Mouse (Mus musculus) naive thymus-derived CD4-positive, alpha-beta T cell, adult 5 months (primary cell): Measurements from ENCODE around the gene Avpi1. TPM values are rescaled to one million over a fixed set of nuclear protein-coding genes. Genes with fewer than 3 reads are reported as not detected.

Experiments used
- polyA plus RNA-seq: library from polyadenylated mRNA; unstranded; fragments of 100-300 nt; shearing (Covaris generic); gene quantifications from one replicate; pipeline ENCODE4 v1.2.1, GENCODE M21; 2017

Gene Avpi1
- polyA plus RNA-seq, result 18.2 TPM

DNA sequence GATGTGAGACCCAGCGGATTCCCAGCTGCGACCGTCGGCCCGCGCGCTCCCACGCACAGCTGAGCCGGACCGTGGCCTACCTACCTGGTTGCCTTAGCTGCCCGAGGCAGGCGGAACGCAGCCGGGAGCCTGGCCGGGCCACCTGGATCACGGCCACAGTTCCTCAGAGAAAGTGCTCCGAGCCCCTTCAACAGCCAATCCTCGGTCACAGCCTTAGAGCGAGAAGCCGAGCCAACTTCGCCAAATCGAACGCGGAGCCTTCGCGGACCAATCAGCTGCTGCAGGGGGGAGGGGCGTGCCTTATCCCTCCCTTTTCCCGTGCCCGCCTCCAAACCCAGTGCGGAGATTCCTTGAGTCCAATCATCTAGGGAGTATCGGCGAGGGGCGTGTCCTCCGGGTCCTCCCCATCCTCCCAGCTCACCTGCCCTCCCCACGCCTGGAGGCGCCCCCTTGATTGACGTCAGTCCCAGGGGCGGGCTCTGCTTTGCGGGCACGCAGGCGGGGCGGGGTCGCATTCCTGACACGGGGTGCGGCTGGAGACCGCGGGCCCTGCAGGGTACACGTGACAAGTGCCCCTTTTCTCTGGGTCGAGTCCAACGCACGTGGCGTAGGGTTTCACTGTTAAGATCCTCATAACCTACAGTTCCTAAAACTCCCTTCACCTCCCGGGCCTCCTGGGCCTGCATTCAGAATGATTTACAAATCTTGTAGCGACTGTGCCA, at the start of gene Avpi1:
Avpi1 (minus strand) TSS at position 273 of the 722 bp plus-strand sequence.

DNA sequence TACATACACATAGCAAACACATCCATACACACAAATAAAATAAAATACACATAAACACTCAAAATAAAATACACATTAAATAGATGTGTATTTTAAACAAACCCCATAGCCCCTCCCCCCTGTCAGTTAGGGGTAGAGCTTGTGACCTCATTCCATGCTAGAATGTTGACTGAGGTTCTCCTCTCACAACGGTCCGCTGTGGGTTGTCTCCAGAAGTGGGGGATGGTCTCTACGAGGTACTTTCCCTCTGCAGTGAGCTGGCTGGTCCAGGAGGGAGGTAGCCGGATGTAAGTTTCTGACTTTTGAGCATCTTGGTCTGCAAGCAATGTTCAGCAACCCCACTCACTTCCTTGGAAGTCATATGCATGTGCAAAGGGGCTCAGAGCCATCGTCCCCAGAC, 34.9 kb upstream of the Avpi1 start, which contains the start of gene Zfyve27:
Zfyve27 (plus strand) TSS at position 188 of the 400 bp plus-strand sequence.

DNA sequence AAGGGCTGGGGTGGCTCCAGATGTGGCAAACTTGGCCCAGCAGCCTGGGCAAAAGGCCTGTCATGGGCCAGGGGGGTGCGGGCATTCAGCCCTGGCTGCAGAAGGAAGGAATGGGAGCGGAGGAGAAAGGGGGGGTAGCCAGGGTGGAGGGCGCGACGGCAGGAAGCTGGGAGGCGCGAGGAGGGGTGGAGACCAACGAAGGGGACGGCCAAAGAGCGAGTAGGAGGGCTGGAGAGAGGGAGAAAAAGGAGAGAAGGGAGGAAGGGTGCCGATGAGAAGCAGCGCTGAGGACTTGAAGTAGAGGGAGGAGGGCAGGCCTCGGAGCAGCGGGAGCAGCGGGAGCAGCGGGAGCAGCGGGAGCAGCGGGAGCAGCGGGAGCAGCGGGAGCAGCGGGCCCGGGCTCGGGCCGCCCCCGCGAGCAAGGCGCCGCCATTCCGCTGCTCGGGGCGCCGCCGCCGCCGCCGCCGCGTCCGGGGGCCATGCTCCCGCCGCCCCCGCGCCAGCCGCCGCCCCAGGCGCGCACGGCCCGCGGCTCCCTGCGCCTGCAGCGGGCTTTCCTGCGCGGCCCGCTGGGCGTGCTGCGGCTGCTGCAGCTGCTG, 18.4 kb upstream of the Avpi1 start, which contains the start of gene Marveld1:
Marveld1 (plus strand) TSS at position 231 of the 599 bp plus-strand sequence.

DNA sequence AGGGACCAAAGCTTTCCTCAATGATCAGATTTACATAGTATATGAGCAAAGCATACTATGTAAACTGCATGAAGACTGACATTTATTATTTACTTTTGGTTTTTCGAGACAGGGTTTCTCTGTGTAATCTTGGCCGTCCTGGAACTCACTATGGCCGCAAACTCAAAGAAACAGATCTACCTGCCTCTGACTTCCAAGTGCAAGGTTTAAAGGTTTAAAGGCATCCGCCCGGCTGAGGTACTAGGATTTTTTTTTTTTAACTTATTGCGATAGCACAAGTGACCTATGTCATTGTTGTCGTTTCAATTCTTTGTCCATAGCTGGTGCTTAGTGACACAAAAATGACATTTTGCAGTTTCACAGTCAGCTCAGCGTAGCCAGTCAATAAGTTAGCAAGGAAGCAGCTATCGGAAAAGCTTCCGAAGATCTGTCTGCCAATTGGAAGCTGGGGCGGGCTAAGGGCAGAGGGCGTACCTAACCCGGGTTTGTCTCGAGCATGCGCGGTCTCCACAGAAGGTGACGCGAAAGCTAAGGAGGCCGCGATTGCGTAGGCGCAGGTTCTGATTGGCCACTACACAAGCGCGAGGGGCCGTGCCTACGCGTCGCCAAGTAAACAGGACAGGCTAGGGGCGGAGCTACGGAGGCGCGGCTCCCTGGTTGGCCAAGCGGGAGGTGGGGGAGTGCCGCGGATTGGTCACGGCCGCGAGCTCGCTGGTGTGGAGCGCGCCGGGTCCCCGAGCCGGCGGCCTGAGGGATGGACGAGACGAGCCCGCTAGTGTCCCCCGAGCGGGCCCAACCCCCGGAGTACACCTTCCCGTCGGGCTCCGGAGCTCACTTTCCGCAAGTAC, 38.9 kb downstream of the Avpi1 start, which contains the start of gene Pi4k2a:
Pi4k2a (plus strand) TSS at position 723 of the 848 bp plus-strand sequence.

DNA sequence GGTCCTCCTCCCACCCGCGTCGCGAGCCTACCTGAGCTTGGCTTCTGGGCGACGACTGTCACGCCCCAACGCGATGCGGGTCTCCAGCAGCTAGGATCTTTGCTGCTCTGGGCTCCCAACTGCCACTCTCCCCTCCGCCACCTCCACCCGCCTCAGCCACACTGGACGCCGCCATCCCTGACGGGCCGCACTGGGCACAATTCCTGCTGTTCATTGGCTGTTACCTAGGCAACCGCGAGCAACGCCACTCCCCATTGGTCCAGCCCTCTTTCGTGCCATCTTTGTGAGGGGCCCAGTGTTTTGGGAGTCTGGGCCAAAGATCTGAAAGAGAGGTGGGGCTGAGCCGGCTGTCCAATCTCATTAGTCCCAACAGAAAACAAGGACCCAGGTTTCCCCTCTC, 42.7 kb downstream of the Avpi1 start, which contains the start of gene Morn4:
Morn4 (minus strand) TSS at position 192 of the 400 bp plus-strand sequence.

Other genes with a start within 250 kb of the Avpi1 start
- gene Rrp12, start 232.9 kb downstream of the Avpi1 start, polyA plus RNA-seq, result 38.0 TPM
- gene Pgam1, start 217.1 kb downstream of the Avpi1 start, polyA plus RNA-seq, result 79.2 TPM
- 81.5 TPM for gene Exosc1, start 195.6 kb downstream of the Avpi1 start, polyA plus RNA-seq
- 40.5 TPM for gene Zdhhc16, start 195.6 kb downstream of the Avpi1 start, polyA plus RNA-seq
- 72.7 TPM for gene Mms19, start 147.9 kb downstream of the Avpi1 start, polyA plus RNA-seq
- gene Ubtd1, start 147.3 kb downstream of the Avpi1 start, polyA plus RNA-seq, result 7.1 TPM
- not detected for gene Ankrd2, start 93.1 kb downstream of the Avpi1 start, polyA plus RNA-seq
- gene Hoga1, start 83.4 kb downstream of the Avpi1 start, polyA plus RNA-seq, result not detected
- gene 4933411K16Rik, start 76.8 kb downstream of the Avpi1 start, polyA plus RNA-seq, result not detected
- not detected for gene Morn4, start 42.7 kb downstream of the Avpi1 start, polyA plus RNA-seq
- gene Pi4k2a, start 38.6 kb downstream of the Avpi1 start, polyA plus RNA-seq, result 75.1 TPM
- 18.0 TPM for gene Marveld1, start 18.3 kb upstream of the Avpi1 start, polyA plus RNA-seq
- 78.6 TPM for gene Zfyve27, start 34.9 kb upstream of the Avpi1 start, polyA plus RNA-seq
- gene Sfrp5, start 73.2 kb upstream of the Avpi1 start, polyA plus RNA-seq, result not detected
- not detected for gene Golga7b, start 118.5 kb upstream of the Avpi1 start, polyA plus RNA-seq